Mouse (Mus musculus) kidney, embryonic 16.5 days (tissue): ENCODE results near the gene Flvcr2. TPM values are rescaled to one million over a fixed set of nuclear protein-coding genes. Genes with fewer than 3 reads are reported as not detected.

Experiments used
- ATAC-seq: fragments of 200-750 bp; cut with Nextera tagmentation; 2 replicates; pipeline ENCODE4 v1.8.0; 2017; ENCODE audit warnings: moderate TSS enrichment; ENCODE audit not compliant: low FRiP score, low TSS enrichment
- H3K27ac ChIP-seq: fragments of 300-500 bp; sonication (generic); 2 replicates; pipeline ENCODE4 v1.5.1; 2014; ENCODE audit warnings: low read length
- H3K27me3 ChIP-seq: fragments of 300-500 bp; sonication (generic); 2 replicates; pipeline ENCODE4 v1.6.1; 2014; ENCODE audit warnings: low read length, control low read depth, mixed read lengths; ENCODE audit not compliant: insufficient read depth
- H3K36me3 ChIP-seq: fragments of 300-500 bp; sonication (generic); 2 replicates; pipeline ENCODE4 v1.6.1; 2014; ENCODE audit warnings: low read length, control low read depth, mixed read lengths; ENCODE audit not compliant: insufficient read depth
- H3K4me1 ChIP-seq: fragments of 300-500 bp; sonication (generic); 2 replicates; pipeline ENCODE4 v1.6.1; 2014; ENCODE audit warnings: low read length, control low read depth, mixed read lengths; ENCODE audit not compliant: insufficient read depth
- H3K4me2 ChIP-seq: fragments of 300-500 bp; sonication (generic); replicated peaks from 2 replicates; pipeline ENCODE4 v1.6.1; 2014; ENCODE audit warnings: low read depth, low read length
- H3K4me3 ChIP-seq: fragments of 300-500 bp; sonication (generic); 2 replicates; pipeline ENCODE4 v1.5.1; 2014; ENCODE audit warnings: mild to moderate bottlenecking, low read length
- H3K9ac ChIP-seq: fragments of 300-500 bp; sonication (generic); replicated peaks from 2 replicates; pipeline ENCODE4 v1.6.1; 2014; ENCODE audit warnings: low read length
- H3K9me3 ChIP-seq: fragments of 300-500 bp; sonication (generic); 2 replicates; pipeline ENCODE4 v1.6.1; 2016; ENCODE audit warnings: low read length, control low read depth
- WGBS: fragments of 180-500 bp; shearing (Covaris S2); extraction: QIAGEN DNeasy Blood & Tissue Kit; methylation state at CpG from one replicate; pipeline ENCODE4 v1.1.7; 2014; 5-methylcytosine and 5-hydroxymethylcytosine counted together
- polyA plus RNA-seq: library from polyadenylated mRNA; unstranded; fragments of >200 nt; fragmentation: Nextera tagmentation; extraction: Ambion mirVana; gene quantifications from 2 replicates; pipeline ENCODE4 v1.2.1, GENCODE M21; 2015

The Flvcr2 gene
- polyA plus RNA-seq, 1 experiment from 2014 or later, result 7.1 TPM

GRCm38 (mm10) chr12:85837765-85838164 lies 91.4 kb downstream of the Flvcr2 start:
- Histone ChIP-seq H3K27ac (no peak overlapping the region), H3K27me3 (no peaks in the 10 kb centered on the region), H3K9ac (no peak overlapping the region), H3K4me2 (no peak overlapping the region), H3K4me3 (no peak overlapping the region), H3K4me1 (no peaks in the 10 kb centered on the region), H3K36me3 (peaks cover 5% of the 10 kb centered on the region; the same call in 1 of the 2 replicates), H3K9me3 (no peaks in the 10 kb centered on the region)
- no peak for ATAC-seq
- WGBS, result 92% methylated on average over 2 of the region's 2 CpGs

GRCm38 (mm10) chr12:85839371-85840000 lies 93.1 kb downstream of the Flvcr2 start:
- H3K36me3 ChIP-seq, result peaks cover 8% of the 10 kb centered on the region; the same call in 1 of the 2 replicates
- no peak overlapping the region for H3K27ac ChIP-seq
- no peak overlapping the region for H3K4me3 ChIP-seq
- WGBS, result 90% methylated on average over 12 of the region's 12 CpGs
- H3K9ac ChIP-seq, result no peak overlapping the region
- H3K27me3 ChIP-seq, result no peaks in the 10 kb centered on the region
- no peaks in the 10 kb centered on the region for H3K4me1 ChIP-seq
- H3K4me2 ChIP-seq, result no peak overlapping the region
- H3K9me3 ChIP-seq, result no peaks in the 10 kb centered on the region
- no peak for ATAC-seq

- WGBS, result 80% methylated on average over 7 of the region's 7 CpGs
- ATAC-seq, result no peak
- Histone ChIP-seq H3K4me1 (no peaks in the 10 kb centered on the region), H3K9ac (no peak overlapping the region), H3K9me3 (no peaks in the 10 kb centered on the region), H3K4me2 (no peak overlapping the region), H3K36me3 (peaks cover 10% of the 10 kb centered on the region; the same call in 1 of the 2 replicates), H3K27me3 (no peaks in the 10 kb centered on the region), H3K27ac (no peak overlapping the region), H3K4me3 (no peak overlapping the region)
Measured at GRCm38 (mm10) chr12:85848164-85848958, 102.0 kb downstream of the Flvcr2 start.

GRCm38 (mm10) chr12:85850661-85851060 lies 104.3 kb downstream of the Flvcr2 start:
- Histone ChIP-seq H3K9me3 (no peaks in the 10 kb centered on the region), H3K36me3 (0 out of 2 replicates have a peak, but pooled peaks cover 6% of the 10 kb centered on the region), H3K4me2 (no peak overlapping the region), H3K4me1 (no peaks in the 10 kb centered on the region), H3K4me3 (no peak overlapping the region), H3K27ac (no peak overlapping the region), H3K27me3 (no peaks in the 10 kb centered on the region), H3K9ac (no peak overlapping the region)
- 79% methylated on average over 8 of the region's 8 CpGs for WGBS
- ATAC-seq, result no peak

- H3K9me3 ChIP-seq, result no peaks in the 10 kb centered on the region
- no peak overlapping the region for H3K27ac ChIP-seq
- no peak overlapping the region for H3K4me2 ChIP-seq
- 84% methylated on average over 4 of the region's 4 CpGs for WGBS
- no peak for ATAC-seq
- no peak overlapping the region for H3K4me3 ChIP-seq
- 0 out of 2 replicates have a peak, but pooled peaks cover 6% of the 10 kb centered on the region for H3K36me3 ChIP-seq
- no peak overlapping the region for H3K9ac ChIP-seq
- no peaks in the 10 kb centered on the region for H3K4me1 ChIP-seq
- no peaks in the 10 kb centered on the region for H3K27me3 ChIP-seq
Measured at GRCm38 (mm10) chr12:85853836-85854235, 107.5 kb downstream of the Flvcr2 start.

GRCm38 (mm10) chr12:85854271-85854670 lies 107.9 kb downstream of the Flvcr2 start:
- Histone ChIP-seq H3K4me3 (no peak overlapping the region), H3K27ac (no peak overlapping the region), H3K4me2 (no peak overlapping the region), H3K27me3 (no peaks in the 10 kb centered on the region), H3K9me3 (no peaks in the 10 kb centered on the region), H3K4me1 (no peaks in the 10 kb centered on the region), H3K36me3 (0 out of 2 replicates have a peak, but pooled peaks cover 6% of the 10 kb centered on the region), H3K9ac (no peak overlapping the region)
- ATAC-seq, result no peak
- 89% methylated on average over 1 of the region's 1 CpGs for WGBS

- ATAC-seq, result no peak
- no peak overlapping the region for H3K9ac ChIP-seq
- H3K4me2 ChIP-seq, result no peak overlapping the region
- WGBS, result 84% methylated on average over 7 of the region's 7 CpGs
- H3K27me3 ChIP-seq, result no peaks in the 10 kb centered on the region
- H3K4me1 ChIP-seq, result no peaks in the 10 kb centered on the region
- H3K36me3 ChIP-seq, result 0 out of 2 replicates have a peak, but pooled peaks cover 6% of the 10 kb centered on the region
- H3K9me3 ChIP-seq, result no peaks in the 10 kb centered on the region
- H3K27ac ChIP-seq, result no peak overlapping the region
- H3K4me3 ChIP-seq, result no peak overlapping the region
Measured at GRCm38 (mm10) chr12:85857300-85857699, 111.0 kb downstream of the Flvcr2 start.

GRCm38 (mm10) chr12:85859111-85859510 lies 112.8 kb downstream of the Flvcr2 start:
- H3K4me1 ChIP-seq, result no peaks in the 10 kb centered on the region
- WGBS, result 67% methylated on average over 3 of the region's 3 CpGs
- no peaks in the 10 kb centered on the region for H3K27me3 ChIP-seq
- H3K27ac ChIP-seq, result no peak overlapping the region
- no peak overlapping the region for H3K4me2 ChIP-seq
- H3K9ac ChIP-seq, result no peak overlapping the region
- no peaks in the 10 kb centered on the region for H3K9me3 ChIP-seq
- no peak for ATAC-seq
- H3K4me3 ChIP-seq, result no peak overlapping the region
- no peaks in the 10 kb centered on the region for H3K36me3 ChIP-seq

GRCm38 (mm10) chr12:85859511-85860189 lies 113.3 kb downstream of the Flvcr2 start:
- H3K27ac ChIP-seq, result no peak overlapping the region
- H3K4me2 ChIP-seq, result no peak overlapping the region
- H3K36me3 ChIP-seq, result no peaks in the 10 kb centered on the region
- H3K4me1 ChIP-seq, result no peaks in the 10 kb centered on the region
- no peak for ATAC-seq
- no peaks in the 10 kb centered on the region for H3K27me3 ChIP-seq
- H3K4me3 ChIP-seq, result no peak overlapping the region
- WGBS, result 30% methylated on average over 3 of the region's 3 CpGs
- H3K9me3 ChIP-seq, result no peaks in the 10 kb centered on the region
- H3K9ac ChIP-seq, result no peak overlapping the region
